Mouse (Mus musculus): ENCODE results near the gene Mgat4a. TPM values are rescaled to one million over a fixed set of nuclear protein-coding genes. Genes with fewer than 3 reads are reported as not detected.

Gene Mgat4a
- polyA plus RNA-seq, 1 experiment from 2014 or later: 1.7 TPM

DNA sequence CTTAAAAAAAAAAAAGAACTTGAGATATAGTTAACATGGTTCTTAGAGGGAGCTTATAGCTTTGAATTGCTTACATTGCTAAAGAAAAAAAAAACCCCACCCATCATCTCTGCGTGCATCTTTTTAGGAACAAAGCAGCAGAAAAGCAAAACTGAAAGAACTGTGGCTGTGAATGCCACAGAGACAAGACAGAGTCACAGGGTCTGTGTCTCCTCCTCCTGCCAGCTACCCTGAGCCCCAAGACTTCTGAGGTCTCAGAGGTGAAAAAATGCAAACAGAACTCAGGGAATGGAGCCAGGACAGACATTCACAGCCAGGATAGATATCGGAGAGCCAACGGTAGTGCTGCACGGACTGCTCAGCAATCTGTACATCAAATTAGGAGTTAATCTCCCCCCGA, 62.9 kb downstream of the Mgat4a start:
- CTCF ChIA-PET: no interaction called here
- POLR2A ChIA-PET: no interaction called here
- no peaks in the 10 kb centered on the region for H3K27me3 ChIP-seq
- DNase-seq (ENCODE audit: low read depth, low spot score): no peak
- in situ Hi-C loops (cut with MboI; ENCODE audit: low pct_unique_long_range_greater_than_20kb): no loop called here
- no peak for ATAC-seq
- TF ChIP-seq CTCF (IDR thresholded peaks at IDR 0.05): no peak

DNA sequence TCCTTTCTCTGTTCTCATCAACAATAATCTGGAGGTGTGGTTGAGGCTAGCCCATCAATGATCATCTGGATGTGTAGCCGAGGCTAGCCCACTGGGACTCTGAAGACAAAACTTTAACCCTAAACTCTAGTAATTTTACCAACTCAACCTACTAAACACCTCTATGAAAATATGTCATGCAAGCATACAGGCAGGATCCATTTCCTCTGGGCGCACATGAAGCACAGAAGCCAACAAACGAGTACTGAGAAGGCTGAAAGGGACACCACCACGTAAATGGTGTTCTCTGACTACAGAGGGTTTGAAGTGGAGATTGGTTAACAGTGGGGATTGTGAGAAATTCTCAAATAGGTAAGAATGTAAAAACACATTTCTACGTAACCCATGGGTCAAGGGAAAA, 63.6 kb downstream of the Mgat4a start:
- POLR2A ChIA-PET: no interaction called here
- no peaks in the 10 kb centered on the region for H3K27me3 ChIP-seq
- no peak for ATAC-seq
- TF ChIP-seq CTCF (IDR thresholded peaks at IDR 0.05): no peak
- in situ Hi-C loops (cut with MboI; ENCODE audit: low pct_unique_long_range_greater_than_20kb): no loop called here
- no peak for DNase-seq (ENCODE audit: low read depth, low spot score)
- CTCF ChIA-PET: no interaction called here

DNA sequence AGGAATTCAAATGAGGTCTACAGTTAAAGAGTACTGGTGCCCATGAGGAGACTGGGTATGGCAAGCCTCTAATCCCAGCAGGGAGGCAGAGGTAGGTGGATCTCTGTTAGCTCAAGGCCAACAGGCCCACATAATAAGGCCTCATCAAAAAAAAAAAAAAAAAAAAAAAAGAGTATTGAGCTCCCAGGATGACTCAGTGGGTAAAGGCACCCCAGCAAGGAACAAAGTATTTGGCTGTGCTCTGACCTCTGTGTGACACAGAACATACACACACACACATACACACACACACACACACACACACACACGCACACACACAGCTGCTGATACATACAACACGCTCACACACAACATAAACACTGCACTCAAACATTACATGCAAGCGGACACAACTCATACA, 65.5 kb downstream of the Mgat4a start:
- in situ Hi-C loops (cut with MboI; ENCODE audit: low pct_unique_long_range_greater_than_20kb): no loop called here
- POLR2A ChIA-PET: no interaction called here
- no peak for TF ChIP-seq CTCF (IDR thresholded peaks at IDR 0.05)
- CTCF ChIA-PET: no interaction called here
- no peaks in the 10 kb centered on the region for H3K27me3 ChIP-seq
- no peak for DNase-seq (ENCODE audit: low read depth, low spot score)
- ATAC-seq: no peak

DNA sequence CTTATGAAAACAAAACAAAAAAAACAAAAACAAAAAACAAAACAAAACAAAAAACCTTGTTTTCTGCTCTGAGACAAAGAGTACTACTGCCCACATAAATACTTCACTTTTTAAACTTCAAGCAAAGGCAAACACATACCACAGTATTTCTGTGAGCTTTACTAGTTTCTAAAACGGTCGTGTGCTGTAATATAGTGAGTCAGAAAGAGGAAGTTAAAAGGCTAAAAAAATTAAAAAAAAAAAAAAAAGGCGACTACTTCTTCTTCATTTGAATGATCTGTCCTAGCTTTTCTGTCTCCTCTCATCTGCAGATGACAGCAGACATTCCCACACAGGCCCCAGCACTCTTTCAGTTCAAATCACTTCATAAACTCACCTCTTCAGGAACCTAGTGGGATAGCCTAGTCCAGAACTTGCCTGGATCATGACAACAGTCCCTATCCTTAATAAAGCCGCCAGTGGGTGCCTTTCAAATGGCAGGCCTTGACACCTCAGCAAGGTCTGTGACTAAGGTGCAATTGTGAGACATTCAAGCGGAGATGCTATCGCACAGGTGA, 66.1 kb downstream of the Mgat4a start:
- in situ Hi-C loops (cut with MboI; ENCODE audit: low pct_unique_long_range_greater_than_20kb): loop anchor here (5.0 kb wide), 1 partner anchor 158 kb away; no protein-coding TSS in a partner anchor
- ChIA-PET POLR2A (no interaction called here), CTCF (no interaction called here)
- no peaks in the 10 kb centered on the region for H3K27me3 ChIP-seq
- DNase-seq (ENCODE audit: low read depth, low spot score) (no peak), ATAC-seq (no peak)
- TF ChIP-seq CTCF (IDR thresholded peaks at IDR 0.05): no peak

DNA sequence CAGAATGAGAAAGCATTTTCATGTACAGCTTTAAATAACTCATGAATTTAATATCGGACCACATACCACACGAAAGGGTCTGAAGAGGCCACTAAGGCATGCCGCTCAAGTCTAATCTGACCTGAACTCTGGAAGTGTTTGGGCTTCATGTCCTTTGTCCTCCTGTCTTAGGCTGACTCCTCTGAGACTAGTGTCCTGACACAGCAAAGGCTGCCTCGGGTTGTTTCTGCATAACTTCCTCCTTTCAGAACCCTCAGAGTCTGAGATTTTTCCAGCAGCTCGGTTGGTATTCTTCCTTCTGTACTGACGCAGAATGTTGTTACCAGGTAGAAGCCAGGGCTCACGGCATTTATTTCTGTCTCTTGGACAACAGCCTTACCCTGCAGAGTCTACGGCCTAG, 66.8 kb downstream of the Mgat4a start:
- ChIA-PET CTCF (no interaction called here), POLR2A (no interaction called here)
- no peaks in the 10 kb centered on the region for H3K27me3 ChIP-seq
- TF ChIP-seq CTCF (IDR thresholded peaks at IDR 0.05): no peak
- DNase-seq (ENCODE audit: low read depth, low spot score) (no peak), ATAC-seq (no peak)
- in situ Hi-C loops (cut with MboI; ENCODE audit: low pct_unique_long_range_greater_than_20kb): loop anchor here (5.0 kb wide), 1 partner anchor 158 kb away; no protein-coding TSS in a partner anchor

DNA sequence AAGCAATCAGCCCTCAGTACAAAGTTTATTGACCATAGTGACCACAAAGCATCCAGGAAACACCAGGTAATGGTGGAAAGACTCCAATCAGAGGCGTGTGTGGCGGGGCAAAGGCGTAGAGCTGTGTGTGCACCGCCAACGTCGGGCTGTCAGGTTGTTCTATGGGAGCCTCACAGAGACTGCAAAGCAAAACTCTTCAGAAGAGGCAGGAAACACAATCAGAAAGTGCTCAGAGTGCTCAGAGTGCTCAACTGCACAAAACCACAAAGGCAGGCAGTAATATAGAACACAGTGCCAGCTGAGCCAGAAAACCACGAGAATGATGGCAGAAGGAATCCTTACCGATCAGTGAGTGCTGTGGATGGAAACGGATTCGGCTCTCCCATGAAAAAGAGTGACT, 67.6 kb downstream of the Mgat4a start:
- in situ Hi-C loops (cut with MboI; ENCODE audit: low pct_unique_long_range_greater_than_20kb): loop anchor here (5.0 kb wide), 1 partner anchor 159 kb away; no protein-coding TSS in a partner anchor
- ATAC-seq: peak; percentile 44
- DNase-seq (ENCODE audit: low read depth, low spot score): no peak
- no peaks in the 10 kb centered on the region for H3K27me3 ChIP-seq
- TF ChIP-seq CTCF (IDR thresholded peaks at IDR 0.05): no peak
- ChIA-PET CTCF (no interaction called here), POLR2A (no interaction called here)

DNA sequence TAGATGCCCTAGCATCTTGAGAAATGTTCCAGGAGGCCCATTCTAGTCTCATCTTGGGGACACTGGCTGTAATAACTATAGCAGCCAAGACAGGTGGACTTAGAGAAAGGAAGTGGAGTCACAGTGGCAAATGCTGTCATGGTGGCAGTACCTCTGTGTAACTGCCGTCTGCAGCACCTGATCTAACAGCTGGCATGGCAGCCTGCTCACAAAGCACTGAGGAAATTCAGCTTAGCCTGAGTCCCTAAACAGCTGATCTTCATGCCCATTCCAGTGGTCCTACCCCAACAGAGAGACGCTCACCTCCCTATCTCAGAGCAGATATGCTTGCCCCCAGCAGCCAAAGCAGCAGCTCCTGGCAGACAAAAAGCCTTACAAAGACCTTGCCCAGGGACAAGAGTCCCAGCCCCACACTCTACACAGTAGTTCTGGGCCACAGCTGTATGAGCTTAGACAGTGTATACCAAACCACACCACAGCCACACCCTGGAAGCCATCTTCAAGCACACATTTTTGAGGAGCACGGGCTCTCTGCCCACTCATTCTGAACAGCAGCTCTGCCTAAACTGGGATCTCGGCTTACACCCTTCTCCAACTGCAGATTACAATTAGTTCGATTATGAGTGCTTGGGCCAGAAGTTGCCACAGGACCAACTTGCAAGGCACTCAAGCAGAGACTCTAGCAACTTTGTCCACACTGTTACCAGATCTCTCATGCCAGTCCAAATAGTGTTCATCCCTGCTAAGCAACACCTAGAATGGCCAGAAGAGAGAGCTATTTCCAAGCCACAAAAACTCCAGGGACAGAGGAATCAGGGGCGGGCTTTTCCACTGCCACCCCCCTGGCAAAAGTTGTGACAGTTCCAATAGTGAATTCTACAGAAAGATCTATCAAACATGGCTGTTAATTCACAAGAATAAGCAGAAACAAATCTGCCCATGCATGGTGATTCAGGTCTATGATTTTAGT, 69.4 kb downstream of the Mgat4a start:
- H3K27me3 ChIP-seq: no peaks in the 10 kb centered on the region
- ATAC-seq (no peak), DNase-seq (ENCODE audit: low read depth, low spot score) (no peak)
- TF ChIP-seq CTCF (IDR thresholded peaks at IDR 0.05): peak; percentile 35
- ChIA-PET CTCF (interaction anchor here (1.1 kb wide), 1 partner anchor 10 kb away, joined by 3 read pairs; no protein-coding TSS in a partner anchor), POLR2A (no interaction called here)
- in situ Hi-C loops (cut with MboI; ENCODE audit: low pct_unique_long_range_greater_than_20kb): loop anchor here (5.0 kb wide), 1 partner anchor 161 kb away; no protein-coding TSS in a partner anchor

DNA sequence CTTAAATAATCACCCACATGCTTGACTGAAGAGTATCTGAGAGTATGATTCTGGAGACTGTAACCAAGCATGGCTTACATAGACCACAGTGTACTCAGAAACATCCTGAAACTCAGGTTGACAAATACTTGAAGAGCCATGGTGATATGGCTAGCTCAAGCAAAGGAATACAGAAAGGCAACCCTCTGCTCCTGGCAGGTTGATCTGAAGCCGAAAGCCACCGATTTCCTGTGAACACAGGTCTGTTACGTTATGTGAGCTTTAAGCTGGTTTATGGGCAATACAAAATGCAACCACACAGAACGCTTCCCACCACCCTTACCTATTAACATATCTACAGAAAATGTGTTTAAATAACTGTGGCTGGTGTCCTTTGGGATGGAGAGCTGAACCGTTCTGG, 71.8 kb downstream of the Mgat4a start:
- ATAC-seq: no peak
- POLR2A ChIA-PET: interaction anchor here (0.7 kb wide), 1 partner anchor 151 kb away, joined by 3 read pairs; no protein-coding TSS in a partner anchor
- H3K27me3 ChIP-seq: no peaks in the 10 kb centered on the region
- in situ Hi-C loops (cut with MboI; ENCODE audit: low pct_unique_long_range_greater_than_20kb): no loop called here
- no peak for TF ChIP-seq CTCF (IDR thresholded peaks at IDR 0.05)
- CTCF ChIA-PET: interaction anchor here (1.0 kb wide), 1 partner anchor 19 kb away, joined by 3 read pairs; no protein-coding TSS in a partner anchor
- no peak for DNase-seq (ENCODE audit: low read depth, low spot score)

DNA sequence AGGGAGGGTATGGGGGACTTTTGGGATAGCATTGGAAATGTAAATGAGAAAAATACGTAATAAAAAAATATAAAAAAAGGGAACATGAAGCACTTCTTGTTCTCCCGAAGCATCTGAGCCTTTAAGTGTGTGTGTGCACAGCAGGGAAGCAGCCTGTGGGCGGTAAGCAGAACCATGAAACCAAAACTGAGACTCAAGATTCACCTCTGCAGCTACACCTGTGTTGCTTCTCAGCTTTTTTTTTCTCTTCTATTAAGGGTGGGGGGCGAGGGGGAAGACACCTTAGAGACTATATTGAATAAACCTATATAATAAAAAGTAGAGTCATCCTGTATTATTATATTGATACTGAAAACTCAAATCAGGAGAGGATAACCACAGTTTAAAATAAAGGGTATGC, 73.0 kb downstream of the Mgat4a start:
- ATAC-seq (no peak), DNase-seq (ENCODE audit: low read depth, low spot score) (no peak)

DNA sequence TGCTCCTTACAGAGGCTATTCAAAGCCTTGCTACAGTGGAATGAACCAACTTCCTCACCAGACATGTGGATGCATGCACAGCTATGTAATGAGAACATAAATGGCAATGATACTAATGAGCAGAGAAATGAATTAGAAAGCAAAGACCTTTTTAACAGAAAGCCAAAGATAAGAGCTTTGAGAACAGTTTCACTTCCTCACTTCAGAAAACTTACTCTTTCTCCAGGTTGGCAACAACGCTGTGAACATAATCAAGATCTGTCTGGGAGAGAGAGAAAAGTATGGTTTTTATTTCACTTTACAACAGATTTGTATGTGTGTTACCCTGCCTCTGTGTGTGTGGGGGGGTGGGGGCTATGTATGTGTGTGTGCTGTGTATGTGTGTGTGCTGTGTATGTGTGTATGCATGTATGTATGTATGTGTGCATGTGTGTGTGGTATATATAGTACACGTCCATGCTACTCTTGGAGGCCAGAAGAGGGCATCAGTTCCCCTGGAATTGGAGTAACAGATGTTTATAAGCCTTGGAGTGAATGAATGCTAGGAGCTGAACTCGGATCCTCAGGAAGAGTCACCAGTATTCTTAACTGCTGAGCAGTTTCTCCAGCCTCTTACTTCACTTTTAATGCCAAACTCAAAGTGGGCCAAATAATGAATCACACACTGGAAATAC, 74.4 kb downstream of the Mgat4a start:
- DNase-seq (ENCODE audit: low read depth, low spot score) (no peak), ATAC-seq (no peak)
- no peaks in the 10 kb centered on the region for H3K27me3 ChIP-seq
- in situ Hi-C loops (cut with MboI; ENCODE audit: low pct_unique_long_range_greater_than_20kb): no loop called here
- POLR2A ChIA-PET: no interaction called here
- CTCF ChIA-PET: interaction anchor here (1.4 kb wide), 1 partner anchor 170 kb away, joined by 5 read pairs; no protein-coding TSS in a partner anchor
- TF ChIP-seq CTCF (IDR thresholded peaks at IDR 0.05): peak; percentile 45

More for the DNA sequence above, 73.0 kb downstream of the Mgat4a start:
- no peak for TF ChIP-seq CTCF (IDR thresholded peaks at IDR 0.05)
- H3K27me3 ChIP-seq: no peaks in the 10 kb centered on the region
- CTCF ChIA-PET: no interaction called here
- in situ Hi-C loops (cut with MboI; ENCODE audit: low pct_unique_long_range_greater_than_20kb): no loop called here
- POLR2A ChIA-PET: no interaction called here

All from Patski (cell line).